Mouse (Mus musculus) stomach, postnatal 0 days (tissue): ENCODE results near the gene Ergic1.

Source experiments
- CTCF ChIP-seq: IDR thresholded peaks from 2 replicates; pipeline ENCODE4 v1.5.1; 2016; ENCODE audit warnings: antibody characterized with exemption, low read depth, mild to moderate bottlenecking, moderate library complexity
- EP300 ChIP-seq: optimal IDR thresholded peaks from 2 replicates; pipeline ENCODE3; 2016; ENCODE audit warnings: antibody characterized with exemption

DNA sequence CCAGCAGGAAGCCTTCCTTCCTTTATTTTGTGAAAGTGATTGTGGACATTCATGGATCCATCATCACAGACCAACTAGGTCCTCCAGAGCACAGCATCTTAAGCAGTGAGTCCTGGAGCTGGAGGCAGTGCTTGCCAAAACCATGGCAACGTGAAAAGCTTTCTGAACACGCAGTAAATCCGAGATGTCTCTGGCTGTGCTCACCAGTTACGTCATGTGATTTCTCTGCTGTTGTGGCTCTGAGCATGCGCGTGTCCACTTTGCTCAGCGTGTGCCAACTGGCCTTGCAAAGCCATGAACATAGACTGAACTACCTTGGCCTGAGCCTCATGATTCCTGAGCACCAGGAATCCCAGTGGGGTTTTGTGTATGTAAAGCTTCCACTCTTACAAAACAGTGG lies 36.0 kb upstream of the Ergic1 start:
- TF ChIP-seq EP300, result no peak
- no peak for TF ChIP-seq CTCF
